Mouse (Mus musculus): ENCODE results near the gene Erbb3.
"Not testable (repeated sequence)": the region's sequence is repeated elsewhere in the genome, so short reads cannot be mapped to it uniquely, and the experiment has no call there.

Erbb3 gene

DNA sequence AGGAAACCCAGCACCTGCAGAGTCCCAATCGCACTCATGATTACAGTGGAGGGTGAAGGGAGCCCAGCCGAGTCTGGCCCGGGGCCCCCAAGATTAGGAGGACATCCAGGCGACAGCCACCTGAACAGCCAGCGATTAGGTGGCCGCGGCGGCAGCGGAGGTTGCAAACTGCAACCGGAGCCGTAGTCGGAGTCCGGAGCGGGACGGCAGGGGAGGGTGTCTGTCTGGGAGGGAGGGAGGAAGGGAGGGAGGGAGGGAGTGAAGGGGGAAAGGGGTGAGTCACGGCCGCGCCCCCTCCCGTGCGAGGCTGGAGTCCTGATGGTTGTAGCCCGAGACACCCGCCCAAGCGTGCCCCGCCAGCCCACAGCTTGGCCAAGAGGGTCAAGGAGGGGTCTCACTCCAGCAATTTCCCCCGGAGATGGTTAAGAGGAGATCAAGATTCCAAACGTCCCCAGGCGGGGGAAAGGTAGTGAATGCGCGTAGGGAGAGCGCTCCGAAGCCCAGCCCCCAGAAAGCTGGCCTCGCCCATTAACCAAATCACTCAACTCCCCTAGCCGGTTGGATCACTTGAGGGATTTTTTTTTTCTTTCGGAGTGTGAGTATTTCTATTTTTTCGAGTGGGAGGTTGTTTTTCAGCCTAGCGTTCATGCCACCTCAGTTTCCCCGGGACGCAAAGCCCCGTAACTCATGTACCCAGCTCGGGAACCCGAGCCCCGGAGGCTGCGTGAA lies at the start of gene Erbb3:
Erbb3 (minus strand) TSS at position 189 of the 729 bp plus-strand sequence.
- in situ Hi-C loops (cut with MboI; ENCODE audit: low pct_unique_long_range_greater_than_20kb in 1 of 2, low sequenced_read_pairs in 2 of 2, unreplicated experiment in 1 of 2): no loop called here

DNA sequence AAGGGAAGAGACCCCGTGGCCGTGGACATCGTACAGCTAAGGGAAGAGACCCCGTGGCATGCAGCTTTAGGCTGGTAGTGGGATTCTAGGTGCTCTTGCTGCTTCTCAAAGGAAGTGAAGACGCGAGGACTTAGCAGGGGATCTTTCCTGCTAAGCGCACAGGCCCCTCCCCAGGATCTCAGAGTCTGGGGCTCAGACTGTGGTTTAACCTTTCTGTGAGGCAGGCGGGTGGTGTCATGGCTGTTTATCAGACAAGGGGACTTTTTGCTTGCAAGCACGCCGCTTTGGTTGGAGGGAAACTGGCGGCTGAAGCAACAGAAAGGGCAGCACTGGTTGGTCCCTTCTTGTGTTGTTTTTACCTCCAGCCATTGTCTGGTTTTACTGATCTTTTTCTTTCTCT lies 47.6 kb upstream of the Erbb3 start:
- in situ Hi-C loops (cut with MboI; ENCODE audit: low pct_unique_long_range_greater_than_20kb in 1 of 2, low sequenced_read_pairs in 2 of 2, unreplicated experiment in 1 of 2): no loop called here

DNA sequence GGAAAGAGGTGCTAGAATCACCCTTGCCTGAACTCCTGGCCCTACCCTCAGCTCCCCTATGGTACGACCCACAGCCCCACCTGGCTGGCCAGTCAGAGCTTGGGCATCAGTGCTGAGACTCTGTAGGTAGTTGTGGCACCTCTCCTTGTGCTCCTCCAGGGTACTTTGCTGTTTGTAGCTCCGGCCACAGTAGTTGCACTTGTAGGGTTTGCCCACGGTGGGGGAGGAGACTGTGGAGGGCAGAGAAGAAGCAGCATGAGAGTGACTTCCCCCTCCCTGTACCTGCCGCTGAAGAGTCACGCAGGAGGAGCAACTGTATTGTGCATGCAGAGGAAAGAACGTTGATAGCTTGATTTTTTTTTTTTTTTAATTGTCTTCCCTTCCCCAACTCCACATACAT lies 47.1 kb upstream of the Erbb3 start:
- in situ Hi-C loops (cut with MboI; ENCODE audit: low pct_unique_long_range_greater_than_20kb in 1 of 2, low sequenced_read_pairs in 2 of 2, unreplicated experiment in 1 of 2): no loop called here

DNA sequence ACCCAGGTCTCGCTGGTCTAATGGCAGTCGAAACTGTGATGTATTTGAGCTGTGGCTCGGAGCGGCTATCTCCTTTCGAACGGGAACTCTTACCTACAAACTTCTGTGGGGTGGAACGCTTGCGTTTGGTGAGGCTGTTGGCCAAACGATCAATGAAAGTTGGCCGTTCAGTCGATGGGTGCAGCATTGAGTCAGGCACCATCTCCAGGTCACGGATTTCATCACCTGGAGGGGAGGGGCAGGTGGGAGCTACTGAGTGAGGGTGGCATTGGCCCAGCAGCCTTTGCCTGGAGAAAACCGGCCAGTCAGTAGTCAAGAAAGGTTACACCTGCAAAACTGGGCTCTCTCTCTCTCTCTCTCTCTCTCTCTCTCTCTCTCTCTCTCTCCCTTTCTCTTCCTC lies 46.2 kb upstream of the Erbb3 start:
- in situ Hi-C loops (cut with MboI; ENCODE audit: low pct_unique_long_range_greater_than_20kb in 1 of 2, low sequenced_read_pairs in 2 of 2, unreplicated experiment in 1 of 2): no loop called here

DNA sequence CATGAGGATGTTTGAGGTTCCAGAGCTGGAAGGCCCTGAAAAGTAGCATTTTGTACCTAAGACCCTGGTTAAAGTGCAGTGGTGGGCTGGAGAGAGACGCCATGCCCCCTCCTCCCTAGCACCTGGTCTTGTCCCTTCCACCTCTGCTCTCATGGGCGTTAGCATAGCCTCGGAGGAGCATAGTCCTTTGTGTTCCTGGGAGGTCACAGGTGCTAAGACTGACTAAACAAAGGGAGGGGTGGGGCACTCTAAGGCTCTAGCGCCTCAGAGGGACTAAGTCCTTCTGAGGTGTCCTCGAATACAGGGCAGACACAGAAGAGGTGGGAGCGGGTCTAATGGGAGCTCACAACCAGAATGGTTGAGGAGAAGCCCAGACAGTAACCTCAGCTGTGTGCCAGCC lies 42.1 kb upstream of the Erbb3 start:
- in situ Hi-C loops (cut with MboI; ENCODE audit: low pct_unique_long_range_greater_than_20kb in 1 of 2, low sequenced_read_pairs in 2 of 2, unreplicated experiment in 1 of 2): no loop called here

DNA sequence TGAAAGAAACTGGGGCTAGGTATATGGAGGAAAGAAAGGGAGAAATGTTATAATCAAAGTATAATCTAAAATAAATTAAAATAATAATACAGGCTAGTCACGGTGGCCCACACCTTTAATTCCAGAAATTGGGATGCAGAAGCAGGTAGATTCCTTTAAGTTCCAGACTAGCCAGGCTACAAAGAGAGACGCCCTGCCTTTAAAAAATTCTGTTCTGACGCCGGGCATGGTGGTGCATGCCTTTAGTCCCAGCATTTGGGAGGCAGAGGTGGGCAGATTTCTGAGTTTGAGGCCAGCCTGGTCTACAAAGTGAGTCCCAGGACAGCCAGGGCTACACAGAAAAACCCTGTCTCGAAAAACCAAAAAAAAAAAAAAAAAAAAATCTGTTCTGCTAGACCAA lies 40.9 kb upstream of the Erbb3 start:
- in situ Hi-C loops (cut with MboI; ENCODE audit: low pct_unique_long_range_greater_than_20kb in 1 of 2, low sequenced_read_pairs in 2 of 2, unreplicated experiment in 1 of 2): not testable (repeated sequence)

DNA sequence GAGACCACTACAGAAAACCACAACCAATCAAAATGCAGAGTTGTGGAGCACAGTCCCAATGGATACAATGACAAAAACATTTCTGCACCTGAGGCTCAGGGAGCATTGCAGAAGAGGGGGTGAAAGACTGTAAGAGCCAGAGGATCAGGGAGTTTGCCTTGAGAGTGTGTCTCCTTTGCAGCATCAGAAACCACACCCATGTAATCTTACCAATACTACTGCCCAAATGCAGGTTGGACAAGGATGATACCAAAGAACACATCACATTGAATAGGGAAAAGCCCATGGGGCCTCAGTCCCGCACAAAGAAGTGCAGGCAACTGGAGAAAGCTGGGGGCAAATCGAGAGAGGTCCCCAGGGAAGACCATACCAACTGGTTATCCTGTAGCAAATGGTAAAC lies 40.3 kb upstream of the Erbb3 start:
- in situ Hi-C loops (cut with MboI; ENCODE audit: low pct_unique_long_range_greater_than_20kb in 1 of 2, low sequenced_read_pairs in 2 of 2, unreplicated experiment in 1 of 2): no loop called here

DNA sequence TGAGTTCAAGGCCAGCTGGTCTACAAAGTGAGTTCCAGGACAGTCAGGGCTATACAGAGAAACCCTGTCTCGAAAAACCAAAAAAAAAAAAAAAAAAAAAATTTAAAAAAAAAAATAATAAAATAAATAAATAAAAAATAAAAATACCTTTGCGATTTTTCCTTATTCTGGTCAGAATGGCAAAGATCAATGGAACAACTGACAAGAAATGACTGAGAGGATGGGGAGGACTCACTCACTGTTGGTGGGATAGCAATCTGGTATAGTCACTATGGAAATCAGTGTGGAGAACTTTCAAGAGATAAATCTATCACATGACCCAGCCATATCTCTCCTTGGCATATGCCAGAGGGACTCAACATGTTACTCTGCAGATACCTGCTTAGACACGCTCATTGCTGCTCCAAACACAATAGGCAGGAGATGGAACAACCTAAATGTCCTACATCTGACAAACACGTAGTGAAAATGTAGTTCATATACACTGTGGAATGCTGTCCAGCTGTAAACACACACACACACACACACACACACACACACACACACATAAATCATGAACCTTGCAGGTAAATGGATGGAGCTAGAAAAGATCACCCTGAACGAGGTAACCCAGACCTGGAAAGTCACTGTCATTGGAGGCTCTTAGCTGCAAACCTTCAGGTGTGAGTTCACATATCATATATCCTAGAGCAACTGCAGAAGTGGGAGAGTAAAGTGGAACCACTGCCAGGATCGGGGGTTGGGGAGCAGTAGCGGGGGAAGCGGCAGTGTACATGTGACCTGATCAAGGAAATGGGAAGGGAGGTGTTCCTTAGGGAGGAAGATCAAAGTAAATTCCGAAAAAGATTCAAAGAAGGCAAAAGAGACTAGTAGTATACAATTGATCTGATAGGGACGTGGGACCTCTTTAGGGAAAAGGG lies 38.2 kb upstream of the Erbb3 start:
- in situ Hi-C loops (cut with MboI; ENCODE audit: low pct_unique_long_range_greater_than_20kb in 1 of 2, low sequenced_read_pairs in 2 of 2, unreplicated experiment in 1 of 2): no loop called here

DNA sequence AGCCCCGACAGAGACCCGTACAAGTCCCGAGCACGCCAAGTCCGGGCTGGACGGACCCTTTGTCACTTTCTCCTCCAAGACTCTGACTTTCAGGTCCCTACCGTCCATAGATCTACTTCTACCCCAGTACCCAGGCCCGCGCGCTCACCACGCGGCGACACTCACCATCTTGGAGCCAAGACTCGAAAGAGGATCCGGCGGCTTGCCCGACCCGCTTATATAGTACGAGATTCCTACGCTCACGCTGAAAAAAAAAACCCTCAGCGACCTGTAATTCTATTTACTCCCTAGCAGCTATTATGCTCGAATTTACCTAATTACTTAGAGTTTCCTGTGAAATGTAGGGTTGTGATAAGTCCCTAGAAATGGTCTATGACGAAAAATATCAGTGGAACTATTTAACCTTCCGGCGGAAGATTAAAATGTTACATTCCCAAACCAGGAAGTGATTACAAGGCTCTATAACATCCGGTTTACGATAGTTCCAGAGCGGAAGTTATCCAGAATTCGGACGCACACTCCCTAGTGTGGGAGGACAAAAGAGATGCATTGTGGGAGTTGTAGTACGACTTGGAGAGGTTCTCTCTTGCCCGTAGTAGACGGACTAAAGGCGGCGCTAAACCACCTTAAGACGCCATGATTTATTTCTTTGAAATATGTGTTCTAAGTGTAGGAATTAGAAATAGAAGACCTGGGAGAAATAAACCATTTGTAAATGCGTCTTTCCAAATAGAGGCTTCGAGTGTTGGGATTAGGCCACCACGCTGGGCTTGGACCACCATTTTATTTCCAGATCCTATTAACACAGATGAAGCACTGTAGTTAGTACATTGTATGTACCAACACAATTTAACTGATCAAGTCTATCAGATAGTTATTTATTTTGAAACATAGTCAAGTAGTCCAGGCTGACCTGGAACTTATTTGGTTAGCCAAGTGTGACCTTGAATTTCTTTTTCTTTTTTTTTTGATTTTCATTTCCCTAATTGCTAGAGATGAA lies 37.2 kb upstream of the Erbb3 start, which contains the start of gene Rps26:
Rps26 (minus strand) TSS at position 437 of the 1,000 bp plus-strand sequence.
- in situ Hi-C loops (cut with MboI; ENCODE audit: low pct_unique_long_range_greater_than_20kb in 1 of 2, low sequenced_read_pairs in 2 of 2, unreplicated experiment in 1 of 2): no loop called here

DNA sequence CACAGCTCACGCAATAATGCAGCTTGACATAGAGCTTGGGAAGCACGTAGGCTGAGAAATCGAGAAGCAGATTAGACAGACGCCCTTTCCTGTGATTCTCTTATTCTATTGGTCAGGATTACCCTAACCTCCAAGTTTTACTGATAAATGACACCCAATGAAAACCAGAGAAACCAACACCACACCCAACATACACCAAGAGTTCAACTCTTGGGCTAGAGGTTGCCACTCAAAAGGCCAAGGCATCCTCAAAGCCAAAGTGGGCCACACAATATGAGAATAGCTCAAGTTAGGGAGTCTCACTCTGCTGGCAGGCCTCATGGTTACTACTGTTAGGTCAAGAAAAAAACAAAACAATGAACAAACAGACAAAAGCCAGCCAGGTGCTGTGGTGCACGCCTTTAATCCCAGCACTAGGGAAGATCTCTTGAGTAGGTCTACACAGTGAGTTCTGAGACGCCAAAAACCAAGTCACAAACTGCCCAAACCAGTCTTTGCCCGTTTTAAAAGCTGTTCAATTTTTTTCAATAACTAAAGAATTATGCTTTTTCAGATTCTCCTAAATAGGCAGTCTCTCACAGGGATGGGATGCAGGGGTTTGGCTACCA lies 35.9 kb upstream of the Erbb3 start:
- in situ Hi-C loops (cut with MboI; ENCODE audit: low pct_unique_long_range_greater_than_20kb in 1 of 2, low sequenced_read_pairs in 2 of 2, unreplicated experiment in 1 of 2): no loop called here

DNA sequence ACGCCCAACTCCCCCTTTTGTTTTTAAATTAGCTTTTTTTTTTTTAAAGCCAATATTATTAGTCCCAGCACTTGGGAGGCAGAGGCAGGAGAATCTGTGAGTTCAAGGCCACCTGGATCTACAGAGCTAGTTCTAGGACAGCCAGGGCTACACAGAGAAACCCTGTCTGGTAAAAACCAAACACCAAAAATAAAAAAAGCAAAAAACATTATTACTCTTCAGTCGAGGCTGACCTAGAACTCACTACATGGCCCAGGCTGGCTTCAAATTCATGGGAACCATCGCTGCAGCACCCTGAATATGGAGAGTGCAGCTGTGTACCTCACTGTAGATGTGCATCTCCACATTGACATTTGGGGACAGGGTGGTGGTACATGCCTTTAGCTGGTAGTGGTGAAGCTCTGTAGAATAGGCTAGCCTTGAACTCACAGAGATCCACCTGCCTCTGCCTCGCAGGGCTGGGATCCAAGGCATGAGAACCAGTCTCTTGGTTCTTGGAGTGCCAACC lies 33.7 kb upstream of the Erbb3 start:
- in situ Hi-C loops (cut with MboI; ENCODE audit: low pct_unique_long_range_greater_than_20kb in 1 of 2, low sequenced_read_pairs in 2 of 2, unreplicated experiment in 1 of 2): not testable (repeated sequence)

DNA sequence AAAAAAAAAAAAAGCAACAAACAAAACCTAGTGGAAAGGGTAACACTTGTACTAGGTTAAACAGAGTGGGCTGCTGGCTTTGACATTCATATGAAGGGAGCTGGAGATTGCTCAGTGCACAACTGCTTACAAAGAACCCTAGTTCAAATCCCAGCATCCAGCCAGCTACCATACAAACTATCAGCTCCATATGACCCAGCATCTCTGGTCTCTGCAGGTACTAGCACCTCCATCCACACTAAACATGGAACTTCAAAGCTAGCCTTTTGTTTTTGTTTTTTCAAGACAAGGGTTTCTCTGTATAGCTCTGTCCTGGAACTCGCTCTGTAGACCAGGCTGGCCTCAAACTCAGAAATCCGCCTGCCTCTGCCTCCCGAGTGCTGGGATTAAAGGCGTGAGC lies 33.2 kb upstream of the Erbb3 start:
- in situ Hi-C loops (cut with MboI; ENCODE audit: low pct_unique_long_range_greater_than_20kb in 1 of 2, low sequenced_read_pairs in 2 of 2, unreplicated experiment in 1 of 2): no loop called here

DNA sequence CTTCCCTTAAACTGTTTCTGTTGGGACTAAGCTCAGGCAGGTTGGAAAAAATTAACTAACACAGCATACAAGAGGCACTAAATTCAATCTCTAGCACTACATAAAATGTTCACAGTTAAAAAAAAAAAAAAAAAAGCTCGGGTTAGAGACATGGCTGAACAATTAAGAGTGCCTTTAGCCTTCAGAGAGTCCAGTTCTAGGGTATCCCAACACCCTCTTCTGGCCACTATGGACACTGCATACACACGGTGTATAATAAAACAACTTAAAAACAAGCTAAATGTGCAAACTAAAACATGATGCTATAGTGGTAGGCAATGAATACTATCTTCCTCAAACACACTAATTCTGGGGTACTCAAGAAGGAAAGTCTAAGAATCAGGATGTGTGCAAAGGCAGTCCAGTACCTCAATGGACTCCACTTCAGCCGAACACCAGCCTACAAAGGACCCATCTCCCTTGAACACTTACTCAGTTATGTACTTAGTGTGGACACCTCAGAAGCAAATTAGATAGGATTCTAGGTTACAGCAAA lies 32.6 kb upstream of the Erbb3 start:
- in situ Hi-C loops (cut with MboI; ENCODE audit: low pct_unique_long_range_greater_than_20kb in 1 of 2, low sequenced_read_pairs in 2 of 2, unreplicated experiment in 1 of 2): no loop called here

DNA sequence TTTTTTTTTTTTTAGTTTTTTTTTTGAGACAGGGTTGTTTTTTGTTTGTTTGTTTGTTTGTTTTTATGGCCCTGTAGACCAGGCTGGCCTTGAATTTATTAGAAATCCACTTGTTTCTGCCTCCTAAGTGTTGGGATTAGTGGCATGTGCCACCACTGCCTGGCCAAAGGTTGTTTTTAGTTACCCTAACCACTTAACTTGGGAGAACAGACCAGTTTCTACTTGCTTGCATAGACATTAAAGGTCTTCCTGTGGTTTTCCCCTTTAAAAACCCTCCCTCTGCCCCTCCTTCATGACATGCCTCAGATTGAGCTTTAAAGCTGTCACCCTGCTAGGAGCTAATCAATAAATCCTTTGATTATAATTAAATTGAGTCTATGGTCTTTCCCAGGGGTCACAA lies 30.8 kb upstream of the Erbb3 start:
- in situ Hi-C loops (cut with MboI; ENCODE audit: low pct_unique_long_range_greater_than_20kb in 1 of 2, low sequenced_read_pairs in 2 of 2, unreplicated experiment in 1 of 2): no loop called here

DNA sequence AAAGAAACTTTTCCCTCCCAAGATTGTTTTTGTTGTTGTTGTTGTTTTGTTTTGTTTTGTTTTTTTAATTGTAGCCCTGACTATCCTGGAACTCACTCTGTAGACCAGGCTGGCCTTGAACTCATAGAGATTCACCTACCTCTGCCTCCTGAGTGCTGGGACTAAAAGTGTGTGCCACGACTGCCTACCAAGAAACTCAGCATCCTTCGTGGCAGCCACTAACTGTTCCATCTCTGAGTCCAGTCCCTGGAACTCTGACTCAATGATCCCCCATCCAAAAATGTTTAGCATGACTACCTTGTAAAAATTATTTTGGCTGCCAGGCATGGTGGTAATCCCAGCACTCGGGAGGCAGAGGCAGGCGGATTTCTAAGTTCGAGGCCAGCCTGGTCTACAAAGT lies 29.7 kb upstream of the Erbb3 start:
- in situ Hi-C loops (cut with MboI; ENCODE audit: low pct_unique_long_range_greater_than_20kb in 1 of 2, low sequenced_read_pairs in 2 of 2, unreplicated experiment in 1 of 2): loop anchor here in 1 of 2 experiments (10.0 kb wide), 1 partner anchor 276 kb away; the partner anchor contains the start of gene Gdf11

DNA sequence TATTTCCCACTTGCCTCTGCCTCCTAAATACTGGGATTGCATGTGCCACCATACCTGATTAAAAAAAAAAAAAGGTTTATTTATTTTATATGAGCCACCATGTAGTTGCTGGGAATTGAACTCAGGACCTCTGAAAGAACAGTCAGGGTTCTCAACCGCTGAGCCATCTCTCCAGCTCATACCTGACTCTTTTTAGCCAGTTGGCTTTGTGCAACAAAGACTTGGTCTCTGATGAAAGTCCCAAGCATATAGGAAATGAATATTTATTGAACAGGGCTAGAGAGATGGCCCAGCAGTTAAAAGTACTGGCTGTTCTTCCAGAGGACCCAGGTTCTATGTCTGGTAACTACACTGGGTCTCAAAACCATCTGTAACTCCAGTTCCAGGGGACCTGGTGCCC lies 29.1 kb upstream of the Erbb3 start:
- in situ Hi-C loops (cut with MboI; ENCODE audit: low pct_unique_long_range_greater_than_20kb in 1 of 2, low sequenced_read_pairs in 2 of 2, unreplicated experiment in 1 of 2): loop anchor here in 1 of 2 experiments (10.0 kb wide), 1 partner anchor 276 kb away; the partner anchor contains the start of gene Gdf11

DNA sequence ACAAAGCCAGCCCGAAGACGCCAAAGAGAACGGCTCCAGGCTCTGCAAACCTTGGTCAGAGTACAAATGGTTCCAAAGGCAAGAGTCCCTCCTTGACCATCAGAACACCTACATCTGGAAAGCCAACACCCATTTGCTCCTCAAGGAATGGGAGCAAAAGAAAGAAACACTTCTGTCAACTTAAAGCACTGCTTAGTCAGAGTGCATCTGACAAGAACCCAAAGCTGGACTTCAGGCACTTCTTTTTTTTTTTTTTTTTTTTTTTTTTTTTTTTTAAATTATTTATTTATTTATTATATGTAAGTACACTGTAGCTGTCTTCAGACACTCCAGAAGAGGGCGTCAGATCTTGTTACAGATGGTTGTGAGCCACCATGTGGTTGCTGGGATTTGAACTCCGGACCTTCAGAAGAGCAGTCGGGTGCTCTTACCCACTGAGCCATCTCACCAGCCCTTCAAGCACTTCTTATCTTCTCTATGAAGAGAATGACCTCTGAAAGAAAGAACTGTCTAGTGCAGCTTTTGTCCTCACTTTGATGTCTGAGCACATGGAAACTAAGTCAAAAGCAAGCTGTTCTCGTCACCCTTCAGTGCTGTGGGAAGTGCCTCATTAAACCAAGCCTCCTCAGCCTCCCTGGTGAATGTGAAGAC lies 26.5 kb upstream of the Erbb3 start:
- in situ Hi-C loops (cut with MboI; ENCODE audit: low pct_unique_long_range_greater_than_20kb in 1 of 2, low sequenced_read_pairs in 2 of 2, unreplicated experiment in 1 of 2): loop anchor here in 1 of 2 experiments (10.0 kb wide), 1 partner anchor 279 kb away; the partner anchor contains the start of gene Gdf11

All from mouse embryonic stem cell (cell line).